Mouse (Mus musculus): ENCODE results near the gene Gas7.

Gas7 gene

GRCm38 (mm10) chr11:67656366-67656765 lies 201.1 kb downstream of the Gas7 start:
- DNase-seq (ENCODE audit: low read depth): no peak

- no peak for DNase-seq (ENCODE audit: low read depth)
Measured at GRCm38 (mm10) chr11:67656811-67657210, 201.6 kb downstream of the Gas7 start.

- DNase-seq (ENCODE audit: low read depth): peak; percentile 69
Measured at GRCm38 (mm10) chr11:67657685-67658382, 202.6 kb downstream of the Gas7 start.

GRCm38 (mm10) chr11:67661465-67661864 lies 206.2 kb downstream of the Gas7 start:
- DNase-seq (ENCODE audit: low read depth): peak; percentile 70

- DNase-seq (ENCODE audit: low read depth): no peak
Measured at GRCm38 (mm10) chr11:67663437-67663836, 208.2 kb downstream of the Gas7 start.

GRCm38 (mm10) chr11:67664261-67664660 lies 209.0 kb downstream of the Gas7 start:
- no peak for DNase-seq (ENCODE audit: low read depth)

GRCm38 (mm10) chr11:67664918-67665317 lies 209.7 kb downstream of the Gas7 start:
- no peak for DNase-seq (ENCODE audit: low read depth)

- DNase-seq (ENCODE audit: low read depth): no peak
Measured at GRCm38 (mm10) chr11:67666129-67666528, 210.9 kb downstream of the Gas7 start.

GRCm38 (mm10) chr11:67667531-67668332 lies 212.5 kb downstream of the Gas7 start:
- peak; percentile 69 for DNase-seq (ENCODE audit: low read depth)

- no peak for DNase-seq (ENCODE audit: low read depth)
Measured at GRCm38 (mm10) chr11:67668460-67669007, 213.3 kb downstream of the Gas7 start.

GRCm38 (mm10) chr11:67670031-67670430 lies 214.8 kb downstream of the Gas7 start:
- no peak for DNase-seq (ENCODE audit: low read depth)

- DNase-seq (ENCODE audit: low read depth): no peak
Measured at GRCm38 (mm10) chr11:67672140-67672539, 216.9 kb downstream of the Gas7 start.

GRCm38 (mm10) chr11:67675562-67676540 lies 220.6 kb downstream of the Gas7 start:
- DNase-seq (ENCODE audit: low read depth): peak; percentile 88

GRCm38 (mm10) chr11:67679300-67679699 lies 224.1 kb downstream of the Gas7 start:
- DNase-seq (ENCODE audit: low read depth): no peak

- no peak for DNase-seq (ENCODE audit: low read depth)
Measured at GRCm38 (mm10) chr11:67679930-67680329, 224.7 kb downstream of the Gas7 start.

- no peak for DNase-seq (ENCODE audit: low read depth)
Measured at GRCm38 (mm10) chr11:67681871-67682270, 226.6 kb downstream of the Gas7 start.

GRCm38 (mm10) chr11:67686109-67686508 lies 230.9 kb downstream of the Gas7 start:
- no peak for DNase-seq (ENCODE audit: low read depth)

GRCm38 (mm10) chr11:67694703-67695376 lies 239.6 kb downstream of the Gas7 start, which contains the start of gene Rcvrn:
Rcvrn (plus strand) TSS chr11:67695326.
- DNase-seq (ENCODE audit: low read depth): no peak

- DNase-seq (ENCODE audit: low read depth): no peak
Measured at GRCm38 (mm10) chr11:67712976-67713375, 257.7 kb downstream of the Gas7 start.

GRCm38 (mm10) chr11:67715382-67715781 lies 260.1 kb downstream of the Gas7 start:
- DNase-seq (ENCODE audit: low read depth): no peak

- no peak for DNase-seq (ENCODE audit: low read depth)
Measured at GRCm38 (mm10) chr11:67721485-67721884, 266.2 kb downstream of the Gas7 start.

Measured in NIH3T3 (cell line).